Mouse (Mus musculus) heart, adult 2 months (tissue): Measurements from ENCODE around the gene Gm266.

Experiments
- CTCF ChIP-seq: fragments of 200-600 bp; IDR thresholded peaks from 2 replicates; pipeline ENCODE4 v1.8.1; 2022; ENCODE audit warnings: antibody characterized with exemption, mild to moderate bottlenecking, moderate library complexity
- EP300 ChIP-seq: fragments of 200-500 bp; IDR thresholded peaks from 2 replicates; pipeline ENCODE4 v1.6.1; 2011; ENCODE audit warnings: low read depth, low read length, control low read depth; ENCODE audit not compliant: insufficient read depth
- POLR2A ChIP-seq: fragments of 200-500 bp; IDR thresholded peaks from 2 replicates; pipeline ENCODE4 v1.6.1; 2011; ENCODE audit warnings: mild to moderate bottlenecking, low read depth, low read length, control low read depth; ENCODE audit not compliant: insufficient read depth

- no peak for TF ChIP-seq CTCF
- TF ChIP-seq POLR2A: no peak
- no peak for TF ChIP-seq EP300
Measured at GRCm38 (mm10) chr12:111507962-111508361, 22.3 kb upstream of the Gm266 start.
